Mouse (Mus musculus) hindbrain, embryonic 10.5 days (tissue): ENCODE data around the gene Mllt1. TPM values are rescaled to one million over a fixed set of nuclear protein-coding genes. Genes with fewer than 3 reads are reported as not detected.

Experiments
- DNase-seq: peaks from one replicate; pipeline ENCODE4 v3.0.0-alpha.2; 2017; ENCODE audit warnings: low spot score
- H3K27ac ChIP-seq: fragments of 300-500 bp; sonication (generic); 2 replicates; pipeline ENCODE4 v1.5.1; 2016; ENCODE audit warnings: mild to moderate bottlenecking, moderate library complexity
- H3K27me3 ChIP-seq: fragments of 300-500 bp; sonication (generic); 2 replicates; pipeline ENCODE4 v1.6.1; 2016; ENCODE audit warnings: mild to moderate bottlenecking; ENCODE audit not compliant: poor library complexity, insufficient read depth, severe bottlenecking
- H3K36me3 ChIP-seq: fragments of 300-500 bp; sonication (generic); 2 replicates; pipeline ENCODE4 v1.6.1; 2016; ENCODE audit warnings: mild to moderate bottlenecking, moderate library complexity
- H3K4me1 ChIP-seq: fragments of 300-500 bp; sonication (generic); replicated peaks from 2 replicates; pipeline ENCODE4 v1.6.1; 2016; ENCODE audit warnings: mild to moderate bottlenecking
- H3K4me3 ChIP-seq: fragments of 300-500 bp; sonication (generic); 2 replicates; pipeline ENCODE4 v1.5.1; 2016; ENCODE audit warnings: mild to moderate bottlenecking, moderate library complexity
- H3K9me3 ChIP-seq: fragments of 300-500 bp; sonication (generic); 2 replicates; pipeline ENCODE4 v1.6.1; 2016; ENCODE audit warnings: mild to moderate bottlenecking, moderate library complexity
- WGBS: fragments of 180-500 bp; shearing (Covaris S2); methylation state at CpG from one replicate; pipeline ENCODE4 v1.1.7; 2016; 5-methylcytosine and 5-hydroxymethylcytosine counted together
- polyA plus RNA-seq: library from polyadenylated mRNA; unstranded; fragments of >200 nt; fragmentation: Nextera tagmentation; extraction: Ambion mirVana; gene quantifications from 2 replicates; pipeline ENCODE4 v1.2.1, GENCODE M21; 2016

Gene Mllt1
- polyA plus RNA-seq, 1 experiment from 2014 or later: 82.4 TPM

DNA sequence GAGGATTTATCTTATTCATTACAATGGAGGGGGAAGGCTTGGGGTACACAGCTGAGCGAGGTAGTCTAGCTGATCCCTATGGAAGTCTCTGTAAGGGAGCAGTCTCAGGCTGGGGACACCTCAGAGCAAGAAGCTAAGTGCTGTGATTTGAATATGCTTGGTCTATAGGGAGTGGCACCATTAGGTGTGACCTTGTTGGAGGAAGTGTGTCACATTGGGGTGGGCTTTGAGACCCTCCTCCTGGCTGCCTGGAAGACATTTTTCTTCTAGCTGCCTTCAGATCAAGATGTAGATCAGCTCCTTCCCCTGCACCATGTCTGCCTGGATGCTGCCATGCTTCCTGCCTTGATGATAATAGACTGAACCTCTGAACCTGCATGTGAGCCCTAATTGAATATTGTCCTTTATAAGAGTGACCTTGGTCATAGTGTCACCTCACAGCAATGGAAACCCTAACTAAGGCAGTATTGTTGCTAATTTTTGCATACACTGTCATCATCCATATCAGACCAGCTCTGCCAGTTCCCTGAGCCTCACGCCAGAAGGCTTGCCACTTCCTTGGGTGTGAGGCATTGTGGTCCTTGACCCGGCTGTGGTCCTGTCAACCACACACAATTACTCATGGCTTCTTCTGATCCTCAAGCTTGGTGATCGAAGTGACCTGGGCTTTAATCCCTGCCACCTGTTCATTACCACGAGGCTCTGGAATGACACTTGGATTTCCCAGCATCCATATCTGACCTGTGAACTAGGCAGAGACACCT, 27.6 kb upstream of the Mllt1 start:
- no peak for DNase-seq
- Histone ChIP-seq H3K36me3 (no peaks in the 10 kb centered on the region), H3K9me3 (no peaks in the 10 kb centered on the region), H3K27ac (no peak overlapping the region), H3K27me3 (no peaks in the 10 kb centered on the region), H3K4me1 (0 out of 2 replicates have a peak, but pooled peaks cover 2% of the 10 kb centered on the region), H3K4me3 (no peak overlapping the region)
- WGBS: 88% methylated on average over 5 of the region's 5 CpGs

DNA sequence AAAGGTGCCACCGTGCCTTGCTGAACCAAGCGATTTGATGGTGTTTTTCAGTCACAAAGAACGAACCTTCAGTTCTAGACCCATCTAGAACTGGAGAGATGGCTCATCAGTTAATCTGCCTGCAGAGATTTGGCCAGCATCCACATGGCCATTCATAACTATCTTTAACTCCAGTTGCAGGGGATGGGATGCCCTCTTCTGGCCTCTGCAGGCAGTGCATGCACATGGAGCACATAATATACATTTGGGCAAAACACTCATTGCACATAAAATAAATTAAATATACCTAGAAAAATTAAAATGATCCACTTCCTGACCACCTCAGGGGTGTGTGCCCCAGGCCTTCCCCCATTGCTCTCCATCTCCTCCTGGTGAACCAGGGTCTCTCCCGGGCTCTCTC, 26.7 kb upstream of the Mllt1 start:
- Histone ChIP-seq H3K9me3 (no peaks in the 10 kb centered on the region), H3K4me1 (0 out of 2 replicates have a peak, but pooled peaks cover 2% of the 10 kb centered on the region), H3K27me3 (no peaks in the 10 kb centered on the region), H3K36me3 (no peaks in the 10 kb centered on the region), H3K4me3 (no peak overlapping the region), H3K27ac (no peak overlapping the region)
- DNase-seq: no peak
- WGBS: 90% methylated on average over 4 of the region's 4 CpGs

DNA sequence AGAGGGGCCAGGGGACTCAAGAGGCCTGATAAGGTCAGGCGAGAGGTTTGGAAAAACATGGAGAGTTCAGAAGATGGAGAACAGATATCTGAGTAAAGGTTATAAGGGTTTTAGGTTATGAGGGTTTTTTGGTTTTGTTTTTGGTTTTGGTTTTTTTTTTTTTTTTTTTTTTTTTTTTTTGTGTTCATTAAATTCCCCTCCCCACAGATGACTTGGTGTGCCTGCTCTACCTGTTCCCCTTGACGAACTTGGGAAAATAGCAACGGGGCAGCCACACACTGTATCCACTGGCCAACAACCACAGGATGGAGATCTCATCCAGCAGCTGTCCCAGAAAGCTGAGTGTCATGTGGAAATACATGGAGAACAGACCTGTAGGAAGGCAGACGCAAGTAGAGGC, 23.5 kb upstream of the Mllt1 start:
- Histone ChIP-seq H3K27me3 (no peaks in the 10 kb centered on the region), H3K36me3 (no peaks in the 10 kb centered on the region), H3K9me3 (no peaks in the 10 kb centered on the region), H3K27ac (no peak overlapping the region), H3K4me1 (0 out of 2 replicates have a peak, but pooled peaks cover 2% of the 10 kb centered on the region), H3K4me3 (no peak overlapping the region)
- no peak for DNase-seq
- WGBS: 77% methylated on average over 4 of the region's 4 CpGs

DNA sequence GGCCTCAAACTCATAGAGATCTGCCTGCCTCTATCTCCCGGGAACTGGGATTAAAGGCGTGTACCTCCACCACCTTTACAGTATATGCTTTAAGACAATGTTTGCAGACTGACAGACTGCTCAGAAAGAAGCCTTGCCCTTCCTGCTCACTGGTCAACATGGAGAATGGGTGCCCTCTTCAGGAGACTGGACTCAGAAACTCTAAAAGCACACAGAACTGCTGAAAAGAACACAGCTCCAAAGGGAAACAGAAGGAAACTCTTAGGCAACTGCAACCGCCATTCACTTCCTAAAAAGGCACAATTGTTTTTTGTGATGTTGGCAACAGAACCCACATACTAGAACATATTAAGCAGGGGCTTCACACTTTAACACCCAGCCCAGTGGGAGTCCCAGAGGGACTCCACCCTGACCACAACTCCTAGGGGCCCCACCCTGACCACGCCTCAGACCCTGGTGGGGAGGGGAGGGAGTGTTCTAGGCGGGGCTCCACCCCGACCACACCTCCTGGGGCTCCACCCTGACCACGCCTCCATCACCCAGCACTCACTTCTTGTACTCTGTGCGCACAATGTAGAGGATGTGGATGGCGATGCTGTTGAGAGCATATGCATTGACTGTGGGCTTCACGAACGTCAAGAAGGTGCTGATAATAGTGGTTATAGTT, 22.7 kb upstream of the Mllt1 start:
- Histone ChIP-seq H3K9me3 (no peaks in the 10 kb centered on the region), H3K4me1 (0 out of 2 replicates have a peak, but pooled peaks cover 2% of the 10 kb centered on the region), H3K27me3 (no peaks in the 10 kb centered on the region), H3K27ac (no peak overlapping the region), H3K36me3 (no peaks in the 10 kb centered on the region), H3K4me3 (no peak overlapping the region)
- WGBS: 33% methylated on average over 11 of the region's 11 CpGs
- DNase-seq: no peak

DNA sequence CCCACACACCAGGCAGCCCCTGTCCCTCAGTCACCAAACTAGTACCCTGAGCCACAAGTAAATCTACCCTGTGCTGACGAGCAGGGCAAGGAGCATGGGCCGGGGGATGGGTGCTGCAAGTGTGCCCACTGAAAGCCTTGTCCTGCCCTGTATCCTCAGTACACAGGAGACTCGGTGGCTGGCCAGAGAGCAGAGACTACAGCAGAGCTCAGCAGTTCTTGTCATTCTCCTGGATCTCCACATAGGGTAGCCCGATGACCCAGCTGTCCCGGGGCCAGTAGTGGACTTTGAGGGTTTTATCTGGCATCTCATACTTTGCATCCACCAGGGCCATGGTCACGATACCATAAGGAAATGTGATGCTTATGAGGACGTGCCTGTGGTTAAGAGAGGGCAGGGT, 19.7 kb upstream of the Mllt1 start:
- H3K4me1 ChIP-seq: 0 out of 2 replicates have a peak, but pooled peaks cover 2% of the 10 kb centered on the region
- no peaks in the 10 kb centered on the region for H3K36me3 ChIP-seq
- no peak overlapping the region for H3K4me3 ChIP-seq
- no peak for DNase-seq
- H3K27me3 ChIP-seq: no peaks in the 10 kb centered on the region
- H3K27ac ChIP-seq: no peak overlapping the region
- H3K9me3 ChIP-seq: no peaks in the 10 kb centered on the region
- 89% methylated on average over 7 of the region's 7 CpGs for WGBS

DNA sequence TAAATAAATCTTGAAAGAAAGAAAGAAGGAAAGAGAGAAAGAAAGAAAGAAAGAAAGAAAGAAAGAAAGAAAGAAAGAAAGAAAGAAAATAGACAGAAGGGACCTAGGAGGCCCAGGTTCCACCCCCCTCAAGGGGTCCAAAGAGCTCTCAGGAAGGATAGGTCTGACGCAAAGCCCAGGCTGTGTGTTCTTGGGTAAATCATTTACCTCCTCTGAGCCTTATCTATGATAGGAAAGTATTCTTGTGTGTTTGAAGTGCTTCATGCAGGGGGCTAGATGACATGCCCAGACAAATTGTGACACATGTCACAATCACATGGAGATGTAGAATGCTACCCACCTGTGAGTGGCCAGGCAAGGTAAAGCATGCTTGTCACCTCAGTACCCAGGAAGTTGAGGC, 17.4 kb upstream of the Mllt1 start:
- Histone ChIP-seq H3K27ac (no peak overlapping the region), H3K4me1 (no peaks in the 10 kb centered on the region), H3K9me3 (no peaks in the 10 kb centered on the region), H3K27me3 (no peaks in the 10 kb centered on the region), H3K4me3 (no peak overlapping the region), H3K36me3 (no peaks in the 10 kb centered on the region)
- WGBS: 83% methylated on average over 1 of the region's 1 CpGs
- no peak for DNase-seq

DNA sequence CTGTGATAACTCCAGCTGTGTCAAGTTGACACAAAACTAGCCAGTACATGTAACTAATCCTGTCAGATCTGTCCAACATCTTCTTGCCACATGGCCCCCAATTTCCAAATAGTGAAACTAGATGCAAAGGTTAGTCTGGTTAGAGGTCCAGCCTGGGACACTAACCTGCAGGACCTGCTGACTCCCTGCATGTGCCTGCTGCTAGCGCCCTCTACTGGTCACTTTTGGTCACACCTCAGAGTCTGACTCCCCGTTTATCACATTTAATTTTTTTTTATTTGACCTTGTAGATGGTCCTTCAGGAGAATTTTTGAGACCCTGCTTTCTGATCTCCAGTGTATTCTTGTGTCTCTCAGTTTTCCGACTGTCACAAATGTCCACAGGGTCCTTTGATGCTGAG, 15.7 kb upstream of the Mllt1 start:
- DNase-seq: peak; percentile 37
- no peaks in the 10 kb centered on the region for H3K4me1 ChIP-seq
- WGBS: 20% methylated on average over 3 of the region's 3 CpGs

DNA sequence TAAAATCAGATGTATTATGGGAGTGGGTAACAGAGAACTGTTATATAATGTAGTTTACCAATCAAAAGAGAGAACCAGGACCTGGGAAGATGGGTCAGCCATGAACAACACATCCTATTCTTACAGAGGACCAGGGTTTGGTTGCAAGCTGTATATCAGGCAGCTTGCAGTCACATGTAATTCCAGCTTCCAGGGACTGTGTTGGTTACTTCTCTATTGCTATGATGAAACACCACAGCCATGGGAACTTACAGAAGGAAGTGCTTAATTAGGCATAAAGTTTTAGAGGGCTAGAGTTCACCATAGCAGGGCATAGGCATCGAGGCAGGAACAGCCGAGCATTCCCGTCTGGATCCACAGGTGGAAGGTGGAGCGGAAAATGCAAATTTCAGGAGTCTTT, 3.5 kb upstream of the Mllt1 start:
- 90% methylated on average over 4 of the region's 4 CpGs for WGBS
- peaks cover 3% of the 10 kb centered on the region for H3K36me3 ChIP-seq
- no peak for DNase-seq
- peaks cover 16% of the 10 kb centered on the region; the same call in 1 of the 2 replicates for H3K27me3 ChIP-seq
- no peak overlapping the region for H3K27ac ChIP-seq
- peaks cover 15% of the 10 kb centered on the region for H3K4me1 ChIP-seq
- H3K9me3 ChIP-seq: peaks cover 2% of the 10 kb centered on the region; the same call in 1 of the 2 replicates
- no peak overlapping the region for H3K4me3 ChIP-seq

More for the DNA sequence above, 15.7 kb upstream of the Mllt1 start:
- no peaks in the 10 kb centered on the region for H3K36me3 ChIP-seq
- no peak overlapping the region for H3K4me3 ChIP-seq
- no peaks in the 10 kb centered on the region for H3K9me3 ChIP-seq
- H3K27ac ChIP-seq: no peak overlapping the region
- H3K27me3 ChIP-seq: no peaks in the 10 kb centered on the region

DNA sequence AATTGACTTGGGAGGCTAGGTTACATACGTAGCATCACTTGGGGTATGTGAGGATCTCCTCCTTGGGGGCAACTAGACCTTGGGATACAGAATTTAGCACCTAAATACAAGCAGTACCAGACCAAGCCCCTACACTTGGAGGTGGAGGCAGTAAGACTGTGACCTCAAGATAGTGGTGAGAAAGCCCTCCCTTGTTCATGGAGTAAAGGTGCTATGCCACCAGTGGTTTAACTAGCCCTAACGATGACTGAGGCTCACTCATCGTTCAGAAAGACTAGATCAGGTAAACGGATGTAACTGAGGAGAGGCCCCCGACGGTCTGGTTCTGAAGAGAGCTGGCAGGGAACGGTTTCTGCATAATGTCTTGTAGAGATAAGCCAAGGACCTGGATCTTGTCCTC, 1.5 kb upstream of the Mllt1 start:
- Histone ChIP-seq H3K4me3 (no peak overlapping the region), H3K4me1 (peaks cover 34% of the 10 kb centered on the region), H3K27me3 (peaks cover 16% of the 10 kb centered on the region; the same call in 1 of the 2 replicates), H3K9me3 (peaks cover 2% of the 10 kb centered on the region; the same call in 1 of the 2 replicates), H3K27ac (no peak overlapping the region), H3K36me3 (peaks cover 23% of the 10 kb centered on the region)
- DNase-seq: no peak
- WGBS: 92% methylated on average over 7 of the region's 7 CpGs

DNA sequence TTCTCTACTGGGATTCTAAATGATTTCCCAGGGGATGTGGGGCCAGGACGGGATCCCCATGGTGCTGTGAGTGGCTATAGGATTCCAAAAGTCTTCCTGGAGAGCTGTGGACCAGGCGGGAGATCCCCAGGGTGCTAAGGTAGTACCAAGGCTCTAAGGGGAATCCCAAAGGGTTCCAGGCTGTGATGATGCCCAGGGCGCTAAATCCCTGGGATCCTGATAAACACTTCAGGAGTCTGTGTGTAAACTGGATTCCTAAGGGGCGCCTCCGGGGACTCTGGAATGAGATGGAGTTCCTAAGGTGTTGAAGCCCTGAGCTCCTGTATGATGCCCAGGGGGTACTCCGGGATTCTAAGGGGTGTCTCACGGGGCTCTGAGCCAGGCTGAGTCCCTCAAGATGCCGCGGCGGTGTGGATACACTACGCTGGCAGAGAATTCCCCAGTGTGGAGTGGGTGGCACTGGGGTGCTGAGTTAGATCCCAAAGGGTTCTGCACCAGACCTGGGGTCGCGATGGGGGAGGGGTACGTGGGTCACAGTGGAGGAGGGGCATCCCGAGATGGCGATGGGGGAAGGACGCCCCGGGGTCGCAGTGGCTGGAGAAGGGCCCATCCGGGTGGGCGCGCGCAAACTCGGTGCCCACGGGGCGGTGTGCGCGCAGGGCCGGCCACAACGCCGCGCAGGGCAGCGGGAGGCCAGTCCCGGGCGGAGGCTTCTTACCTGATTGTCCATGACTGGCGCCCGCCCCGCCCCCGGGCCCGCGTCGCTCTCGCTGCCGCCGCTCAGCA, 477 bp downstream of the Mllt1 start:
- peak overlapping the region; percentile 98 for H3K27ac ChIP-seq
- DNase-seq: no peak
- WGBS: 2% methylated on average over 45 of the region's 45 CpGs
- peak overlapping the region; percentile 99 for H3K4me3 ChIP-seq
- H3K4me1 ChIP-seq: peaks cover 43% of the 10 kb centered on the region
- H3K36me3 ChIP-seq: peaks cover 41% of the 10 kb centered on the region
- H3K27me3 ChIP-seq: peaks cover 16% of the 10 kb centered on the region; the same call in 1 of the 2 replicates
- H3K9me3 ChIP-seq: no peaks in the 10 kb centered on the region

DNA sequence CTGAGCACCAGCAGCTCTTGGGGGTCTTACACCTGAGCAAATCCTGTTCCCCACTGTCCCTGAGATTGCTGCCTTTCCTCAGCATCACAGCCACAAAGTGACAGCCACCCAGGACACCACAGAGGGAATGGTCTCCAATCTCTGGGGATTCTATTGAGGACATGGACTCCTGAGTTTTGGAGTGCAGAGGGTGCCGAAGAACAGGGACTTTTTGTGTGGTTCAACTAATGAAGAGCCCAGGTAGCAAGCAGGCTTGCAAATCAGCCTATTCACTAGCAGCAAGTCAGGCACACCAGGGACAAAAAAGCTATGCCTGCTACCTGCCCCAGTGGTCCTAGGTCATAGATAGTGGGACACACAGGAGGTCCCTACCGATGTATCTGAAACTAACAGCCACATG, 1.8 kb downstream of the Mllt1 start:
- Histone ChIP-seq H3K27ac (0 out of 2 replicates have a peak overlapping the region, but pooled peaks have one; percentile 8), H3K9me3 (no peaks in the 10 kb centered on the region), H3K27me3 (peaks cover 15% of the 10 kb centered on the region; the same call in 1 of the 2 replicates), H3K4me3 (peak overlapping the region; percentile 99), H3K36me3 (peaks cover 51% of the 10 kb centered on the region), H3K4me1 (peaks cover 48% of the 10 kb centered on the region)
- 90% methylated on average over 2 of the region's 2 CpGs for WGBS
- DNase-seq: no peak

DNA sequence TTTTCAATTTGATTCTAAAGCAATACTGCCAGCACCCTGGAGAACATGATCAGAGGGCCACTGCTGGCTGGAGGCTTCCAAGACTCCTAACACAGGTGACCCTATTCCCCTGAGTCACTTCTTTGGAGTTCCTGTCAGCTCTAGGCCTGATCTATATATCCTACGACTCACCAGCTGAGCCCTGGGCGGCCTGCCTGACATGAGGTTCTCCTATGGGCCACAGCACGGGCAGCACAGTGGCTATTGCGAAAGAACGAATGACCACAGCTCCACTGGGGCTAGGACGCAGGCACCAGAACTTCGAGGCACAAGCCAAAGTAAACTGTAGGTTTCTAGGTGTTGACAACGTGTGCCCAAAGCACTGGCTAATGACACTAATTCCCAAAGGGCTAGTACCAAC, 5.2 kb downstream of the Mllt1 start:
- H3K4me1 ChIP-seq: peaks cover 46% of the 10 kb centered on the region
- DNase-seq: no peak
- 93% methylated on average over 8 of the region's 8 CpGs for WGBS
- H3K27me3 ChIP-seq: no peaks in the 10 kb centered on the region
- no peak overlapping the region for H3K4me3 ChIP-seq
- no peak overlapping the region for H3K27ac ChIP-seq
- H3K36me3 ChIP-seq: peaks cover 83% of the 10 kb centered on the region
- H3K9me3 ChIP-seq: no peaks in the 10 kb centered on the region
